Comparison of ENCODE assay signal across 19 mouse cellular contexts in genomic region chr2:152000291-152000679, GRCm38 (mm10). TPM values are rescaled to one million over a fixed set of nuclear protein-coding genes. Genes with fewer than 3 reads are reported as not detected.
DNase-seq lines count a peak whose midpoint lies in the region; ATAC-seq and TF ChIP-seq lines count a peak whose summit lies in the region.
"Had no signal": no experiment of that assay in that cellular context is flagged by ENCODE, and none has a peak within 500 bp of the region (broad histone marks: within the 10 kb centered on the region; RNA-seq: fewer than 3 reads in every experiment).

No protein-coding gene starts in this region.

- DNase-seq in lung, adult 2 months, result no peak
- DNase-seq in fat pad, adult 2 months (ENCODE audit: extremely low read depth, low read depth, low spot score), result peak; percentile 85
- DNase-seq in stomach, postnatal 0 days (ENCODE audit: low spot score), result no peak
- no peak for DNase-seq in ovary, postnatal 10 days (ENCODE audit: low spot score)
- DNase-seq: cerebellum, adult 8-10 months; gastrocnemius, postnatal 14 days; heart, postnatal 10 days had no signal

- TF ChIP-seq CTCF in intestine, postnatal 0 days (IDR thresholded peaks at IDR 0.05; ENCODE audit: low read depth), result no peak
- TF ChIP-seq CTCF in lung, adult 2 months (IDR thresholded peaks at IDR 0.05; ENCODE audit: insufficient read depth, low read length), result no peak
- no peak for TF ChIP-seq CTCF in stomach, postnatal 0 days (IDR thresholded peaks at IDR 0.05; ENCODE audit: low read depth)

- H3K27me3 ChIP-seq in intestine, postnatal 0 days (replicated peaks; ENCODE audit: control insufficient read depth, insufficient read depth, low read length), result peaks cover under 1% of the 10 kb centered on the region; the same call in 1 of the 2 replicates
- H3K27me3 ChIP-seq in intestine, embryonic 16.5 days (replicated peaks; ENCODE audit: control insufficient read depth, insufficient read depth, low read length), result 0 out of 2 replicates have a peak, but pooled peaks cover 12% of the 10 kb centered on the region
- peaks cover 13% of the 10 kb centered on the region for H3K27me3 ChIP-seq in lung, embryonic 16.5 days (ENCODE audit: control insufficient read depth, insufficient read depth, low read depth, low read length)
- H3K27me3 ChIP-seq in stomach, postnatal 0 days (ENCODE audit: control insufficient read depth, insufficient read depth, low read length), result no peaks in the 10 kb centered on the region
- H3K27me3 ChIP-seq: Patski had no signal

- 57% methylated on average over 3 of the region's 3 CpGs for WGBS in intestine, postnatal 0 days
- WGBS in intestine, embryonic 16.5 days, result 49% methylated on average over 3 of the region's 3 CpGs
- WGBS in lung, embryonic 16.5 days, result 57% methylated on average over 3 of the region's 3 CpGs
- WGBS in lung, adult 2 months, result 58% methylated on average over 3 of the region's 3 CpGs
- WGBS in stomach, postnatal 0 days, result 51% methylated on average over 3 of the region's 3 CpGs

- H3K36me3 ChIP-seq in intestine, postnatal 0 days (ENCODE audit: control insufficient read depth, insufficient read depth), result no peaks in the 10 kb centered on the region
- no peaks in the 10 kb centered on the region for H3K36me3 ChIP-seq in intestine, embryonic 16.5 days (ENCODE audit: control insufficient read depth, insufficient read depth, low read length)
- no peaks in the 10 kb centered on the region for H3K36me3 ChIP-seq in lung, embryonic 16.5 days (ENCODE audit: control insufficient read depth, insufficient read depth, low read length)
- no peaks in the 10 kb centered on the region for H3K36me3 ChIP-seq in stomach, postnatal 0 days (ENCODE audit: control insufficient read depth, insufficient read depth, low read length)
- H3K36me3 ChIP-seq: embryonic facial prominence, embryonic 13.5 days; heart, embryonic 10.5 days; hindbrain, embryonic 15.5 days; liver, embryonic 15.5 days; midbrain, embryonic 13.5 days; neural tube, embryonic 15.5 days had no signal

- TF ChIP-seq POLR2A in lung, adult 2 months (IDR thresholded peaks at IDR 0.05; ENCODE audit: borderline replicate concordance, extremely low read depth, low read depth, low read length), result no peak

- no peak for ATAC-seq in intestine, postnatal 0 days
- no peak for ATAC-seq in intestine, embryonic 16.5 days
- no peak for ATAC-seq in lung, embryonic 16.5 days (ENCODE audit: low read depth)
- ATAC-seq in stomach, postnatal 0 days (ENCODE audit: low FRiP score, low TSS enrichment), result no peak; the same call in 1 of the 2 replicates
- ATAC-seq: Patski had no signal

- TF ChIP-seq EP300 in stomach, postnatal 0 days (optimal IDR thresholded peaks at IDR 0.05), result no peak

- H3K4me1 ChIP-seq in intestine, postnatal 0 days (replicated peaks; ENCODE audit: control insufficient read depth, insufficient read depth, low read length), result 0 out of 2 replicates have a peak, but pooled peaks cover 4% of the 10 kb centered on the region
- 0 out of 2 replicates have a peak, but pooled peaks cover 8% of the 10 kb centered on the region for H3K4me1 ChIP-seq in intestine, embryonic 16.5 days (ENCODE audit: control insufficient read depth, insufficient read depth, low read length)
- peaks cover 6% of the 10 kb centered on the region for H3K4me1 ChIP-seq in lung, embryonic 16.5 days (replicated peaks; ENCODE audit: control insufficient read depth, insufficient read depth, low read length)
- H3K4me1 ChIP-seq in lung, adult 2 months (ENCODE audit: control insufficient read depth, insufficient read depth, low read length), result no peaks in the 10 kb centered on the region; the same call in 1 of the 2 replicates
- no peaks in the 10 kb centered on the region for H3K4me1 ChIP-seq in stomach, postnatal 0 days (replicated peaks; ENCODE audit: control insufficient read depth, insufficient read depth)

- H3K9me3 ChIP-seq in intestine, postnatal 0 days (ENCODE audit: control insufficient read depth), result no peaks in the 10 kb centered on the region
- H3K9me3 ChIP-seq in intestine, embryonic 16.5 days (ENCODE audit: control insufficient read depth, low read length), result no peaks in the 10 kb centered on the region
- H3K9me3 ChIP-seq in lung, embryonic 16.5 days (ENCODE audit: control insufficient read depth, low read length), result no peaks in the 10 kb centered on the region
- no peaks in the 10 kb centered on the region for H3K9me3 ChIP-seq in stomach, postnatal 0 days (ENCODE audit: control insufficient read depth, low read length)
- H3K9me3 ChIP-seq: embryonic facial prominence, embryonic 13.5 days; heart, embryonic 10.5 days; hindbrain, embryonic 15.5 days; liver, embryonic 15.5 days; midbrain, embryonic 13.5 days; neural tube, embryonic 15.5 days had no signal

- no peak overlapping the region for H3K9ac ChIP-seq in intestine, postnatal 0 days (ENCODE audit: low read depth, low read length)
- no peak overlapping the region for H3K9ac ChIP-seq in intestine, embryonic 16.5 days (ENCODE audit: low read depth, low read length)
- 0 out of 2 replicates have a peak overlapping the region, but pooled peaks have one; percentile 11 for H3K9ac ChIP-seq in lung, embryonic 16.5 days (ENCODE audit: low read length)
- H3K9ac ChIP-seq in stomach, postnatal 0 days (ENCODE audit: low read length), result 0 out of 2 replicates have a peak overlapping the region, but pooled peaks have one; percentile 13
- H3K9ac ChIP-seq: embryonic facial prominence, embryonic 13.5 days; hindbrain, embryonic 15.5 days; liver, embryonic 15.5 days; midbrain, embryonic 13.5 days; neural tube, embryonic 15.5 days had no signal

- H3K27ac ChIP-seq in intestine, postnatal 0 days (ENCODE audit: low read depth, low read length), result no peak overlapping the region
- no peak overlapping the region for H3K27ac ChIP-seq in intestine, embryonic 16.5 days (ENCODE audit: low read length)
- no peak overlapping the region for H3K27ac ChIP-seq in lung, embryonic 16.5 days (ENCODE audit: low read length)
- H3K27ac ChIP-seq in stomach, postnatal 0 days (replicated peaks), result no peak overlapping the region
- H3K27ac ChIP-seq: embryonic facial prominence, embryonic 13.5 days; heart, embryonic 10.5 days; hindbrain, embryonic 15.5 days; liver, embryonic 15.5 days; macrophage; midbrain, embryonic 13.5 days; neural tube, embryonic 15.5 days had no signal

- H3K4me2 ChIP-seq in intestine, postnatal 0 days (replicated peaks; ENCODE audit: low read depth), result peak overlapping the region; percentile 60
- no peak overlapping the region for H3K4me2 ChIP-seq in intestine, embryonic 16.5 days (ENCODE audit: low read depth, low read length)
- no peak overlapping the region for H3K4me2 ChIP-seq in lung, embryonic 16.5 days (ENCODE audit: low read depth, low read length)
- peak overlapping the region; percentile 47 for H3K4me2 ChIP-seq in stomach, postnatal 0 days (replicated peaks; ENCODE audit: low read depth)
- H3K4me2 ChIP-seq: embryonic facial prominence, embryonic 13.5 days; hindbrain, embryonic 15.5 days; midbrain, embryonic 13.5 days; neural tube, embryonic 15.5 days had no signal

- no peak overlapping the region for H3K4me3 ChIP-seq in intestine, postnatal 0 days (ENCODE audit: low read depth, low read length)
- no peak overlapping the region for H3K4me3 ChIP-seq in intestine, embryonic 16.5 days (ENCODE audit: low read length)
- H3K4me3 ChIP-seq in lung, embryonic 16.5 days (ENCODE audit: low read length), result no peak overlapping the region
- no peak overlapping the region for H3K4me3 ChIP-seq in lung, adult 2 months (replicated peaks; ENCODE audit: extremely low read depth, low read depth, low read length)
- peak overlapping the region; percentile 25 for H3K4me3 ChIP-seq in stomach, postnatal 0 days (ENCODE audit: low read depth, low read length)
- H3K4me3 ChIP-seq: embryonic facial prominence, embryonic 13.5 days; hindbrain, embryonic 15.5 days; liver, embryonic 15.5 days; midbrain, embryonic 13.5 days; myocyte; neural tube, embryonic 15.5 days had no signal

RNA-seq across cellular contexts. Expression of gene Slc52a3, which starts 4.0 kb away (rescaled TPM):
- 15.7 and 15.8 TPM in 2 replicates for polyA plus RNA-seq in intestine, postnatal 0 days (2015; fragmentation: Nextera tagmentation; extraction: Ambion mirVana)
- 6.9 and 7.0 TPM in 2 replicates for polyA plus RNA-seq in intestine, embryonic 16.5 days (2015; fragmentation: Nextera tagmentation; extraction: Ambion mirVana)
- 4.7 and 5.9 TPM in 2 replicates for polyA plus RNA-seq in lung, embryonic 16.5 days (2015; fragmentation: Nextera tagmentation; extraction: Ambion mirVana)
- polyA plus RNA-seq in lung, adult 2 months (2012; rRNA removed), result 34.5 and 40.5 TPM in 2 replicates
- 22.2 and 24.9 TPM in 2 replicates for polyA plus RNA-seq in stomach, postnatal 0 days (2015; fragmentation: Nextera tagmentation; extraction: Ambion mirVana)
- polyA plus RNA-seq: macrophage had no signal

RNA-seq across cellular contexts. Expression of gene Fam110a, which starts 20.3 kb away (rescaled TPM):
- 14.5 and 14.9 TPM in 2 replicates for polyA plus RNA-seq in intestine, postnatal 0 days (2015; fragmentation: Nextera tagmentation; extraction: Ambion mirVana)
- 25.7 and 25.9 TPM in 2 replicates for polyA plus RNA-seq in intestine, embryonic 16.5 days (2015; fragmentation: Nextera tagmentation; extraction: Ambion mirVana)
- 33.6 and 34.0 TPM in 2 replicates for polyA plus RNA-seq in lung, embryonic 16.5 days (2015; fragmentation: Nextera tagmentation; extraction: Ambion mirVana)
- 41.1 and 42.1 TPM in 2 replicates for polyA plus RNA-seq in lung, adult 2 months (2012; rRNA removed)
- 29.9 and 33.7 TPM in 2 replicates for polyA plus RNA-seq in stomach, postnatal 0 days (2015; fragmentation: Nextera tagmentation; extraction: Ambion mirVana)

Comparison
In these comparisons a context has a peak if more than half of its experiments do, and no peak if none do; other contexts are left out.
1. H3K4me2 ChIP-seq: peak in intestine, postnatal 0 days (single experiment) and stomach, postnatal 0 days (single experiment); none in intestine, embryonic 16.5 days (single experiment) and lung, embryonic 16.5 days (single experiment).
2. H3K9ac ChIP-seq: peak in lung, embryonic 16.5 days (single experiment) and stomach, postnatal 0 days (single experiment); none in intestine, postnatal 0 days (single experiment) and intestine, embryonic 16.5 days (single experiment).